Comparison of ENCODE assay signal across 8 mouse cellular contexts in genomic region chr3:87515567-87516081, GRCm38 (mm10). TPM values are rescaled to one million over a fixed set of nuclear protein-coding genes. Genes with fewer than 3 reads are reported as not detected.
DNase-seq lines count a peak whose midpoint lies in the region; ATAC-seq lines count a peak whose summit lies in the region.

No protein-coding gene starts in this region.

- H3K9ac ChIP-seq in heart, embryonic 14.5 days (ENCODE audit: low read length) = peak overlapping the region; percentile 51; the same call in 1 of the 2 replicates
- H3K9ac ChIP-seq in hindbrain, embryonic 12.5 days = no peak overlapping the region

- 7% methylated on average over 13 of the region's 13 CpGs for WGBS in heart, embryonic 14.5 days
- WGBS in hindbrain, embryonic 12.5 days = 65% methylated on average over 13 of the region's 13 CpGs

- H3K9me3 ChIP-seq in heart, embryonic 14.5 days (ENCODE audit: control insufficient read depth, low read length) = no peaks in the 10 kb centered on the region
- H3K9me3 ChIP-seq in hindbrain, embryonic 12.5 days (replicated peaks) = no peaks in the 10 kb centered on the region

- peak; percentile 36 for DNase-seq in layer of hippocampus, adult 9-11 months
- no peak for DNase-seq in layer of hippocampus, postnatal 14 days (ENCODE audit: low spot score in 2 of 2)
- DNase-seq in kidney, postnatal 4 days = peak; percentile 28 to 54
- DNase-seq in splenic B cell, adult 2 months (ENCODE audit: low read depth, low spot score) = peak; percentile 58
- no peak for DNase-seq in right cerebral cortex, postnatal 4 days
- DNase-seq in layer of hippocampus, adult 18-20 months (ENCODE audit: low spot score in 2 of 2) = no peak

- ATAC-seq in heart, embryonic 14.5 days (ENCODE audit: insufficient number of reproducible peaks, insufficient read depth, low FRiP score, low read depth) = no peak
- ATAC-seq in hindbrain, embryonic 12.5 days (ENCODE audit: low FRiP score) = no peak

- H3K27me3 ChIP-seq in heart, embryonic 14.5 days (ENCODE audit: control insufficient read depth, insufficient read depth, low read length) = no peaks in the 10 kb centered on the region
- no peaks in the 10 kb centered on the region for H3K27me3 ChIP-seq in splenic B cell, adult 2 months (ENCODE audit: control insufficient read depth, insufficient read depth, low read length, poor library complexity, severe bottlenecking)
- H3K27me3 ChIP-seq in hindbrain, embryonic 12.5 days = 0 out of 2 replicates have a peak, but pooled peaks cover 2% of the 10 kb centered on the region

- no peak overlapping the region for H3K4me3 ChIP-seq in heart, embryonic 14.5 days (ENCODE audit: control insufficient read depth in 1 of 2, insufficient read depth in 1 of 2, low read depth in 1 of 2, low read length in 2 of 2)
- no peak overlapping the region for H3K4me3 ChIP-seq in hindbrain, embryonic 12.5 days

- peaks cover 29 to 33% of the 10 kb centered on the region in 2 experiments for H3K4me1 ChIP-seq in heart, embryonic 14.5 days (ENCODE audit: control insufficient read depth in 2 of 2, insufficient read depth in 2 of 2, low read length in 2 of 2)
- H3K4me1 ChIP-seq in hindbrain, embryonic 12.5 days = 0 out of 2 replicates have a peak, but pooled peaks cover 2% of the 10 kb centered on the region

- 0 out of 4 replicates have a peak overlapping the region, but pooled peaks of 1 of the 2 experiments have one; percentile 14 for H3K27ac ChIP-seq in heart, embryonic 14.5 days (replicated peaks in 1 of 2; ENCODE audit: control insufficient read depth in 1 of 2, insufficient read depth in 1 of 2, low read depth in 2 of 2, low read length in 2 of 2)
- no peak overlapping the region for H3K27ac ChIP-seq in hindbrain, embryonic 12.5 days

- H3K36me3 ChIP-seq in heart, embryonic 14.5 days (ENCODE audit: control insufficient read depth, insufficient read depth, low read length) = no peaks in the 10 kb centered on the region
- no peaks in the 10 kb centered on the region for H3K36me3 ChIP-seq in splenic B cell, adult 2 months (ENCODE audit: control insufficient read depth, insufficient read depth, low read length, poor library complexity, severe bottlenecking)
- H3K36me3 ChIP-seq in hindbrain, embryonic 12.5 days = no peaks in the 10 kb centered on the region

- peak overlapping the region; percentile 56 for H3K4me2 ChIP-seq in heart, embryonic 14.5 days (ENCODE audit: low read length)
- no peak overlapping the region for H3K4me2 ChIP-seq in hindbrain, embryonic 12.5 days (replicated peaks)

RNA-seq across cellular contexts. Expression of gene Etv3, which starts 9.6 kb away (rescaled TPM):
- 10 to 100 TPM; 18.0 to 18.2 TPM for total RNA-seq in layer of hippocampus, postnatal 14 days (2021)
- 7.3 and 9.3 TPM in 2 replicates for polyA plus RNA-seq in heart, embryonic 14.5 days (2014; fragmentation: Nextera tagmentation; extraction: Ambion mirVana)
- polyA plus RNA-seq in hindbrain, embryonic 12.5 days (2016; fragmentation: Nextera tagmentation; extraction: Ambion mirVana) = 14.1 and 15.4 TPM in 2 replicates
- total RNA-seq in layer of hippocampus, adult 18-20 months (2021) = 10 to 100 TPM; 25.1 to 25.8 TPM

Comparison
In these comparisons a context has a peak if more than half of its experiments do, and no peak if none do; other contexts are left out.
1. DNase-seq: peak in layer of hippocampus, adult 9-11 months (single experiment), kidney, postnatal 4 days (2 of 2) and splenic B cell, adult 2 months (single experiment); none in layer of hippocampus, postnatal 14 days (0 of 2), right cerebral cortex, postnatal 4 days (single experiment) and layer of hippocampus, adult 18-20 months (0 of 2).